Mouse (Mus musculus): ENCODE measurements around the gene 2210011C24Rik. TPM values are rescaled to one million over a fixed set of nuclear protein-coding genes. Genes with fewer than 3 reads are reported as not detected.
A peak's percentile ranks its signal among the peaks of the same experiment; 100 is the strongest.
"Not testable (repeated sequence)": the region's sequence is repeated elsewhere in the genome, so short reads cannot be mapped to it uniquely, and the experiment has no call there.

The 2210011C24Rik gene
- polyA plus RNA-seq, 1 experiment from 2014 or later: 4.7 TPM

GRCm38 (mm10) chr8:83994030-83994429 is 17.9 kb downstream of the 2210011C24Rik start:
- 80% methylated on average over 3 of the region's 3 CpGs for WGBS
- Histone ChIP-seq H3K27ac (ENCODE audit: low read depth, low read length) (no peak overlapping the region), H3K36me3 (ENCODE audit: control insufficient read depth, insufficient read depth) (peaks cover 32% of the 10 kb centered on the region), H3K9ac (ENCODE audit: low read depth, low read length) (no peak overlapping the region), H3K4me3 (ENCODE audit: low read depth, low read length) (no peak overlapping the region), H3K27me3 (replicated peaks; ENCODE audit: control insufficient read depth, insufficient read depth, low read length) (no peaks in the 10 kb centered on the region), H3K9me3 (ENCODE audit: control insufficient read depth) (no peaks in the 10 kb centered on the region), H3K4me2 (replicated peaks; ENCODE audit: low read depth) (no peak overlapping the region), H3K4me1 (replicated peaks; ENCODE audit: control insufficient read depth, insufficient read depth, low read length) (no peaks in the 10 kb centered on the region; the same call in 1 of the 2 replicates)
- no peak for TF ChIP-seq CTCF (IDR thresholded peaks at IDR 0.05; ENCODE audit: low read depth)
- no peak for ATAC-seq

DNA sequence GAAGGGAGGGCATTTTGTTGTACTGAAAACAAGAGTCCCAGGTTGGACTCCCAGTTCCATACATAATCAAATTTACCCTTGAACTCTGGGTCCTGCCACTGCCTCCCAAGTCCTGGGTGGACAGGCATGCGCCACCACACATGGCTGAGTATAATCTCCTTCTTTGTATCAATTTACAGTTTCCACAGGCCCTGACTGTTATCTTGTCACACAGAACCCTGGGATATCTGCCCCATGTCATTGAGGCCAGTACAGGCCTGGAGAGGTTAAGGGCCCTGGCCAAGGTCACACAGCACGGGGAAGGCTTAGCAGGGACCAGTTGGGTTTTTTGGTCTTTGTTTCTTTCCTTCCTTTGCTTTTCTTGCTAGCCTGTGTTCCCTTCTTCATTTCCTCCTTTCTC is 19.5 kb downstream of the 2210011C24Rik start:
- Histone ChIP-seq H3K4me1 (replicated peaks; ENCODE audit: control insufficient read depth, insufficient read depth, low read length) (no peaks in the 10 kb centered on the region), H3K27me3 (replicated peaks; ENCODE audit: control insufficient read depth, insufficient read depth, low read length) (no peaks in the 10 kb centered on the region), H3K36me3 (ENCODE audit: control insufficient read depth, insufficient read depth) (peaks cover 47% of the 10 kb centered on the region), H3K4me2 (replicated peaks; ENCODE audit: low read depth) (no peak overlapping the region), H3K9ac (ENCODE audit: low read depth, low read length) (no peak overlapping the region), H3K9me3 (ENCODE audit: control insufficient read depth) (no peaks in the 10 kb centered on the region), H3K27ac (ENCODE audit: low read depth, low read length) (no peak overlapping the region), H3K4me3 (ENCODE audit: low read depth, low read length) (no peak overlapping the region)
- ATAC-seq: no peak
- no peak for TF ChIP-seq CTCF (IDR thresholded peaks at IDR 0.05; ENCODE audit: low read depth)
- 87% methylated on average over 2 of the region's 2 CpGs for WGBS

- Histone ChIP-seq H3K27me3 (replicated peaks; ENCODE audit: control insufficient read depth, insufficient read depth, low read length) (no peaks in the 10 kb centered on the region), H3K36me3 (ENCODE audit: control insufficient read depth, insufficient read depth) (peaks cover 64% of the 10 kb centered on the region), H3K4me1 (replicated peaks; ENCODE audit: control insufficient read depth, insufficient read depth, low read length) (no peaks in the 10 kb centered on the region), H3K4me3 (ENCODE audit: low read depth, low read length) (no peak overlapping the region), H3K9me3 (ENCODE audit: control insufficient read depth) (no peaks in the 10 kb centered on the region), H3K4me2 (replicated peaks; ENCODE audit: low read depth) (no peak overlapping the region), H3K9ac (ENCODE audit: low read depth, low read length) (no peak overlapping the region), H3K27ac (ENCODE audit: low read depth, low read length) (no peak overlapping the region)
- WGBS: 93% methylated on average over 14 of the region's 14 CpGs
- no peak for ATAC-seq
- no peak for TF ChIP-seq CTCF (IDR thresholded peaks at IDR 0.05; ENCODE audit: low read depth)
Measured at GRCm38 (mm10) chr8:83990170-83990569, 21.8 kb downstream of the 2210011C24Rik start.

DNA sequence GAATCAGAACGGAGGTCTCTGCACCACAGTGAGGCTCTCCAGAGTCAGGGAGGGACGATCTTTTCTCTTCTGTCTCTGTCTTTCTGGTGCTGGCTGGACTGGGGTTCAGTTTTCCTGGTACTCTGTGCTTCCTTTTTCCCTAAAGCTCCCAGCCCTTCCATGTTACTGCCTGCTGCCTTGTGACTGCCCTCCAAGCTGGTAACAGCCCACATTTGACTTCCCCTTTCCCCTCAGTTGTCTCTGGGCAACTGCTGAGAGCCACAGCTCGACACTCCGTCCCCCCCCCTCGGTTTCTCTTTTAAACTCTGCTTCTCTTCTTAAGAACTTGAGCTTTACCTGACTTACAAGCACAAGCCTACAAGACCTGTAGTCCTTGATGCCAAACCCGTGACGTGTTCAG is 22.7 kb downstream of the 2210011C24Rik start:
- H3K36me3 ChIP-seq (ENCODE audit: control insufficient read depth, insufficient read depth): peaks cover 64% of the 10 kb centered on the region
- WGBS: 85% methylated on average over 7 of the region's 7 CpGs
- no peak for ATAC-seq

GRCm38 (mm10) chr8:83983222-83983621 is 28.7 kb downstream of the 2210011C24Rik start:
- not testable (repeated sequence) for H3K27ac ChIP-seq (ENCODE audit: low read depth, low read length); H3K4me1 ChIP-seq (replicated peaks; ENCODE audit: control insufficient read depth, insufficient read depth, low read length); ATAC-seq; H3K27me3 ChIP-seq (replicated peaks; ENCODE audit: control insufficient read depth, insufficient read depth, low read length); H3K9me3 ChIP-seq (ENCODE audit: control insufficient read depth); H3K9ac ChIP-seq (ENCODE audit: low read depth, low read length); H3K4me2 ChIP-seq (replicated peaks; ENCODE audit: low read depth); H3K4me3 ChIP-seq (ENCODE audit: low read depth, low read length)
- peak; percentile 48 for TF ChIP-seq CTCF (IDR thresholded peaks at IDR 0.05; ENCODE audit: low read depth)
- WGBS: 99% methylated on average over 2 of the region's 2 CpGs
- peaks cover 52% of the 10 kb centered on the region for H3K36me3 ChIP-seq (ENCODE audit: control insufficient read depth, insufficient read depth)

More for the DNA sequence above, 22.7 kb downstream of the 2210011C24Rik start:
- no peak for TF ChIP-seq CTCF (IDR thresholded peaks at IDR 0.05; ENCODE audit: low read depth)
- no peaks in the 10 kb centered on the region for H3K27me3 ChIP-seq (replicated peaks; ENCODE audit: control insufficient read depth, insufficient read depth, low read length)
- H3K4me3 ChIP-seq (ENCODE audit: low read depth, low read length): no peak overlapping the region
- no peaks in the 10 kb centered on the region for H3K4me1 ChIP-seq (replicated peaks; ENCODE audit: control insufficient read depth, insufficient read depth, low read length)
- no peak overlapping the region for H3K9ac ChIP-seq (ENCODE audit: low read depth, low read length)
- H3K27ac ChIP-seq (ENCODE audit: low read depth, low read length): no peak overlapping the region
- no peaks in the 10 kb centered on the region for H3K9me3 ChIP-seq (ENCODE audit: control insufficient read depth)
- no peak overlapping the region for H3K4me2 ChIP-seq (replicated peaks; ENCODE audit: low read depth)

DNA sequence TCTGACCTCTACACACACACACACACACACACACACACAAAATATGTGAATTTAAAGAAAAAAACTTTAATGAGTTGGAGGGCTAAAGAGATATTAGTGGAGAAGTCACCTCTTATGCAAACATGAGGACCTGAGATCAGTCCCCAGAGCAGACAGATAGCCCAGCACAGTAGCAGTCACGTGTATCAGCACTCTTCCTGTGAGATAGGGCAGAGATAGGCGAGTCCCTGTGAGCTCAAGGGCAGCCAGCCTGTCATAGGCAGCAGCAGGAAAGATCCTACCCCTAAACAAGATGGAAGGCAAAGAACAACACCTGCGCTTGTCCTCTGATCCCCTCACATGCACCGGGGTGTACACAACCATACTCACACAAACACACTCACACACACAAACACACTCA is 29.5 kb downstream of the 2210011C24Rik start:
- no peak for ATAC-seq
- peaks cover 45% of the 10 kb centered on the region for H3K36me3 ChIP-seq (ENCODE audit: control insufficient read depth, insufficient read depth)
- WGBS: 72% methylated on average over 4 of the region's 4 CpGs

GRCm38 (mm10) chr8:83981533-83981932 is 30.4 kb downstream of the 2210011C24Rik start:
- no peaks in the 10 kb centered on the region for H3K27me3 ChIP-seq (replicated peaks; ENCODE audit: control insufficient read depth, insufficient read depth, low read length)
- H3K9me3 ChIP-seq (ENCODE audit: control insufficient read depth): no peaks in the 10 kb centered on the region
- H3K4me1 ChIP-seq (replicated peaks; ENCODE audit: control insufficient read depth, insufficient read depth, low read length): no peaks in the 10 kb centered on the region
- H3K36me3 ChIP-seq (ENCODE audit: control insufficient read depth, insufficient read depth): peaks cover 35% of the 10 kb centered on the region
- no peak for TF ChIP-seq CTCF (IDR thresholded peaks at IDR 0.05; ENCODE audit: low read depth)
- no peak overlapping the region for H3K9ac ChIP-seq (ENCODE audit: low read depth, low read length)
- no peak overlapping the region for H3K27ac ChIP-seq (ENCODE audit: low read depth, low read length)
- 95% methylated on average over 7 of the region's 7 CpGs for WGBS
- no peak overlapping the region for H3K4me2 ChIP-seq (replicated peaks; ENCODE audit: low read depth)
- 0 out of 2 replicates have a peak, but pooled peaks have one; percentile 26 for ATAC-seq
- no peak overlapping the region for H3K4me3 ChIP-seq (ENCODE audit: low read depth, low read length)

More for the DNA sequence above, 29.5 kb downstream of the 2210011C24Rik start:
- Histone ChIP-seq H3K27me3 (replicated peaks; ENCODE audit: control insufficient read depth, insufficient read depth, low read length) (no peaks in the 10 kb centered on the region), H3K9ac (ENCODE audit: low read depth, low read length) (no peak overlapping the region), H3K4me2 (replicated peaks; ENCODE audit: low read depth) (no peak overlapping the region), H3K27ac (ENCODE audit: low read depth, low read length) (no peak overlapping the region; the same call in 1 of the 2 replicates), H3K4me1 (replicated peaks; ENCODE audit: control insufficient read depth, insufficient read depth, low read length) (no peaks in the 10 kb centered on the region), H3K4me3 (ENCODE audit: low read depth, low read length) (no peak overlapping the region), H3K9me3 (ENCODE audit: control insufficient read depth) (no peaks in the 10 kb centered on the region)
- TF ChIP-seq CTCF (IDR thresholded peaks at IDR 0.05; ENCODE audit: low read depth): no peak
